Mouse (Mus musculus) kidney, postnatal 36 days (tissue): ENCODE results near the gene Pip5kl1.

ENCODE experiments used
- DNase-seq, 2 experiments: peaks; one replicate each; pipeline ENCODE4 v3.0.0; 2021 to 2022; ENCODE audit warnings: mixed read lengths in 2 of 2

The Pip5kl1 gene

GRCm38 (mm10) chr2:32547964-32548739, 26.4 kb upstream of the Pip5kl1 start:
- peak; percentile 68 to 79 for DNase-seq

DNA sequence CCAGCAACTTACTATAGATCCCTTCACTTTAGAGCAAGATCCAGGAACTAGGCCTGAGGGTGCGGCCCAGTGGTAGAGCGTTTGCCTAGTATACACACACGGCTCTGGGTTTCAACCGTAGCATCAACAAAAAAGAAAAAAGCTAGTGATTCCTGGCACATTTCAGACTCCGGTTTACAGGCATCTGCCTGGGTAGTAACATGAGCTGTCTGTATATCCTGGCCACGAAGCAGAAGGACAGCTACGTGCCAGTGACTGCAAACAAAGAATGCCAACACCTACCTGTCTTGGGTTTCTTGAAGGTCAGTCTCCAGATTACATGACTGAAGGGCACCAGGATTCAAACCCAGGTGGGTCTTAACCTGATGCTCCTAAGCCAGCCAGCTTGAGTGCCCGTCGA, 25.4 kb upstream of the Pip5kl1 start:
- no peak for DNase-seq

DNA sequence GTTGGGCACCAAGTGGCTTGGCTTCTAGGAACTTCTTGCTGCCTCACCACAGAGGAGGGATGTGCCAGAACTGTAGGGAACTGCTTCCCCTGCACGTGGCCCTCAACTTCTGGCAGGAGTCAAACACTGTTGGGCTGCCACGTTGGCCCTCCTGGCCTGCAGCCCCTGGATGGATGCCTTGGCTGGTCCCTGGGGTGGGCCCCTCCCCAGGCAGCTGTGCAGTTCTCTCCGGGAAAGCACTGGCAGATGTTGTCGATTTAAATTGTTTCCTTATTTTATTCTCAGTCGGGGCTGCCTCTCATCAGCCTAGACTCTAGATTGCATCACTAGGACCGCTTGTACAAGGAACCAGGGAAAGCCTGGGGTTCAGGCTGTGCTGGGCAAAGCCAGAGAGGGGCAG, 24.8 kb upstream of the Pip5kl1 start:
- no peak for DNase-seq

- DNase-seq = no peak
These were observed 23.4 kb upstream of the Pip5kl1 start for GRCm38 (mm10) chr2:32551236-32551635.

DNA sequence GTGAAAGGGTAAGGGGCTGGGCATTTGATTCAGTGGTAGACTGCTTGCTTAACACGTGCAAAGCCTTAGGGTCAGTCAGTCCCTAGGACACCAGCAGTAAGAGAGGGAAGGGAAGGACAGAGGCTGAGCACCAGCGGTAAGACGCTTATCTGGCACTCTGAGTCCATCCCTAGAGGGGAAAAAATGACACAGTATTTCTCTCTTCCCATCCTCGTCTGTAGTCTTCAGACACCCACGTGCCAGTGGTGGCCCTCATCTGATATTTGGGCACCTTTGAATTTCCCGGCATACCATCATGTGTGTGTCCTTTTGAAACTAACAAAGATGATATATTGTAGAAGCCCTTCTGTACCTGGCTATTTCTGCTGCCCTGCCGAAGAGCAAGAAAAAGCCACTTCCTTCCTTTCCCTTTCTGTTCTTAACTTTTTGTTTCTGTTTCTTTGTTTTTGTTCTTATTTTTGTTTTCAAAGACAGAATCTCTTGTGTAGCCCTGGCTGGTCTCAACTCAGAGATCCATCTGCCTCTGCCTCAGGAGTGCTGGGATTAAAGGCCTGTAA, 20.9 kb upstream of the Pip5kl1 start:
- no peak for DNase-seq

DNA sequence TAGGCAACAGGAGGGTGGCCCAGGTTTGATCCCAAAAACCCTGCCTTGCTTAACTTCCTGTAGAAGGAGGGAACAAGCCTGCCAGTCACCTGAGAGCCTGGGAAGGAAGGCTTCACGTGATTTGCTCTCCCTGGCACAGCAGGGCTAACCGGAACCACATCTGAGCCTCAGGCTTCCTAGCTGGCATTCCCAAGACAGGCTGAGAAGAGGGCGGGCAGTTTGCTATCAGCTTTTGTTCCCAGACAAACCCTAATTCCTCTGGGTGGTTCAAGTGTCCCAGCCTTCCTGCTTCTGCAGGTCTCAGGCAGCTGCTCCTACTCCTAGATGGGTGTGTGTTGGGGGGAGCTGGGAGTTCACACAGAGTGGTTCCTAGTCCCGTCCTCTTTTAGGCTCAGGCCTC, 19.1 kb upstream of the Pip5kl1 start:
- DNase-seq = peak in 1 of 2 experiments; percentile 43

- DNase-seq = no peak
These were observed 18.6 kb upstream of the Pip5kl1 start for GRCm38 (mm10) chr2:32556019-32556418.

DNA sequence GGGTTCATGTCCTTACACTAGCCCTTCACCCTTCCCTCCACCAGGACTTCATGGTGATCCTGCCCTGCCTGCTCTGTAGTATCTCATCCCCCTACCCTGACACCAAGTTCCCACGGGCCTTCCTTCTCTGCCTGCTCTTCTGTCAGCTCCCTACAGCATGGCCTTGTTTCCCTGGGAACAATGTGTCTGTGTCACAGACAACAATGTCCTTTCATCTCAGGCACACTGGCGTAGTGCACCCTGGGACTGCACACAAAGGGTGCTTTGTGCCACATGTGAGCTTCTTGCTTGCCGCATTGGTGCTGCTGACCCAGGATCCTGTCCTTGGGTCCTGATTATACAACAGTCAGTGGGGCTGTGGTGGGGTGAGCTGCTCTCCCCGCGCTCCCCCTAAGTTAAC, 15.0 kb upstream of the Pip5kl1 start:
- no peak for DNase-seq

DNA sequence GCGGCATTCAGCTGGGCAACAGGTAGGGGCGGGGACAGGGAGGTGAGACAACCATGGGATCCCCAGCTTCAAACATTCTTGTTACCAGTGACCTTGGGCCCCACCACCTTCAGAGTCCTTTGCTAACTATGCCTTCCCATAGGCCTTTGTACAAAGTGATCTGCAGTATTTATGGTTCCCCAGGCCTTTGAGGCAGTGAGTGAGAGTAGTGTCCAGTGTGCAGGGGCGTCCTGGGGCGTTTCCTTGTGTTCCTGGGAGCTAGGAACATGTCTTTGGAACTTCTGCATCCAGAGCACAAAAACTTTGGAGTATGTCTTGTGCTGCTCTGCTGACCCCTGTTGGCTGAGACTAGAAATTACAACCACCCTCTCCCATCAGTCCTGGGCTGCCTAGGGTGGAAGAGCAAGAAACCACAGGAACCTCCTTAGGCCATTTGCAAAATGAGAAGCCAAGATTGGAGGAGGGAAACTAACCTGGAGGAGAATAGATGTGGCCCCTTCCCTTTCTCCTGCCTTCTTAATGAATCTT, 8.0 kb upstream of the Pip5kl1 start:
- peak; percentile 66 to 82 for DNase-seq

GRCm38 (mm10) chr2:32568149-32568548, 6.4 kb upstream of the Pip5kl1 start:
- DNase-seq = peak in 1 of 2 experiments; percentile 59

- no peak for DNase-seq
These were observed 5.7 kb upstream of the Pip5kl1 start for GRCm38 (mm10) chr2:32568941-32569340.

GRCm38 (mm10) chr2:32570698-32571494, 3.7 kb upstream of the Pip5kl1 start, which contains the start of gene Dpm2:
Gene Dpm2 (plus strand): TSS chr2:32570858.
- peak; percentile 95 for DNase-seq

- no peak for DNase-seq
These were observed 2.4 kb upstream of the Pip5kl1 start for GRCm38 (mm10) chr2:32572196-32572595.

- DNase-seq = peak in 1 of 2 experiments; percentile 76
These were observed 446 bp downstream of the Pip5kl1 start for GRCm38 (mm10) chr2:32574901-32575585.

DNA sequence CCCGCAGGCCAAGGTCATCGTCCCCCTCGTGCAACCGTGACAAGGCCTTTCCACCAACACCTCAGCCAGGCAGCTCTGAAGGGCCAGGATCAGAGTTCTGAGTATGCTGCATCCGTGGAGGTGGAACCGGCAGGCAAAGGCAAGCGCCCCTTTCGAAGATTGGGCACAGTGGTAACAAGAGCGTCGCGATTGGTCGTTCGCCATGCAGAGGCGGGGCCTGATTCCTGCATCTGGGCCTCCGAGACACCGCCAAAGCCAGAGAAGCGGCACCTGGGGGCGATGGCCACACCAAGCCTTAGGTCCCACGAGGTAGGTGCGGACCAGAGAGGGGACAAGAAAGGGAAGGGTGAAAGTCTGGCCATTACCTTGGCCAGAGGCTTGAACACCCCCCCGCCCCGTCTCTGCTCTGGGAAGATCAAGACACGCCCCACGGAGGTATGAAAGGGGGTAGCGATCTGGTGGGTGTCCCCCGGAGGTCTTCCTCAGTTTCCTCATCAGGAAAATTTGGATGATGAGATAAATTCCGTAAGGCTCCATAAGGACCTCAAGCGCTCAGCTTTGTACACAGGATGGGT, 1.1 kb downstream of the Pip5kl1 start, which contains the start of gene 9430097D07Rik:
Gene 9430097D07Rik, minus strand, starts transcription at position 99 of the 575 bp plus-strand sequence.
- peak in 1 of 2 experiments; percentile 33 for DNase-seq

DNA sequence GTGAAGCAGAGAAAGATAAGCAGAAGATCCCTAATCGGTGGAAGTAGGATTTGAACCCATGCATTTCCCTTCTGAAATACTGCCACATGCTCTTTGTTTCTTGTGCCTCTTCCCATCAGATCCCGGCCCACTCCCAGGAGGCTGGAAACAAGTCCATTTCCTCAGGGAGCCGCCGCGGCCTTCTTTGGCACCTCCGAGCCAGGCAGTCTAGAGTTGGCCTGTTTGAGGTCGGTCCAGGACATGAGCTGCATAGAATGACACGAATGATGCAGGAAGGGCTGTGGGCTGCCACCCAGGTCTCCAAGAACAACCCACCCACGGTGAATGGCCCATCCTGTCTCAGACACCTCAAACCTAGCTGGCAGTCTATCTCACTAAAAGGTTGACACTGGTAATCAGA, 1.9 kb downstream of the Pip5kl1 start:
- DNase-seq = no peak

- DNase-seq = peak; percentile 53 to 65
These were observed 3.8 kb downstream of the Pip5kl1 start for GRCm38 (mm10) chr2:32578146-32579046.

GRCm38 (mm10) chr2:32581450-32582095, 7.0 kb downstream of the Pip5kl1 start:
- peak in 1 of 2 experiments; percentile 43 for DNase-seq

DNA sequence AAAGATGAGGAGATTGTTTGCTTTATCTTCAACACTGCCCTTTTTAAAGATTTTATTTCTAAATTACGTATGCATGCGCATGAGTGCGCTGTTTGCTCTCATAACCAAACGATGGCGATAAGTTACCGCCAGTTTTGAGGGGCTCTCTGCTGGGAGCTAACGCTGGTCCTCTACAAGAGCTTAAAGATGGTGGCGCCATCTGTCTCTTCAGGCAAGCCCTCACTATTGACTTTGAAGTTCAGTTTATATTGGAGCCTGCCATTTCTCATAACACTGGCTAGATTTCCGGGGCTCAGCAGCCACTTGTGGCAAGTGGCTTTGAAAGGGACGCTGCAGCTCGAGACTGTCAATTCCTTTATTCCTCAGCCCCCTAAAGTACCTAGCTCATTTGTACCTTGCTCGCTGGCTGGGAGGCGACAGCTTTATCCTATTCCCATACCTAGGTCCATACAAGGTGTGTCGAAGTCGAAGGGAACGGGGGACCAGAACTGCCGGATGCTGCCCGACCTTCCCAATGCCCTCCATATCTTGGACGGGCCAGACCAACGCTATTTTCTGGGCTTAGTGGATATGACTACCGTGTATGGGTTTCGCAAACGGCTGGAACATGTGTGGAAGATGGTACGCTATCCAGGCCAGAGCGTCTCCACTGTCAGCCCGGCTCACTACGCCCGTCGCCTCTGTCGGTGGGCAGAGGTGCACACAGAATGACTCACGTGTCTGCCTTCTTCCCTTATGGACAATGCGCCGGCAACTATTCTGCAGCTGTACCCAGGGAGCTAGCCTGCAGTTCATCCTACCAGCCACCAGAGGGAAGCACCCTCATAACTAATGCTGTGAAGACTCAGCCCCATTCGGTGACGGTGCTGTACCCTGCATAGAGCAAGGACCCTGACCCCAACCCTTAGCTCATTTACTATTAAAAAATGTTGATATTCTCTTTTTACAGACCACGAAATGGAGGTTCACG, 8.5 kb downstream of the Pip5kl1 start:
- peak; percentile 85 to 86 for DNase-seq
